Mouse (Mus musculus) MEL (cell line): ENCODE measurements around the gene Fcrla. TPM values are rescaled to one million over a fixed set of nuclear protein-coding genes. Genes with fewer than 3 reads are reported as not detected.
A peak's percentile ranks its signal among the peaks of the same experiment; 100 is the strongest.

Experiments
- DNase-seq: peaks from one replicate; pipeline ENCODE4 v3.0.0; 2011; ENCODE audit warnings: low read depth, low spot score
- H3K27ac ChIP-seq: 2 replicates; pipeline ENCODE4 v1.5.1; 2012; ENCODE audit warnings: low read depth, mild to moderate bottlenecking, control low read depth, low read length, moderate library complexity; ENCODE audit not compliant: control insufficient read depth
- H3K27me3 ChIP-seq, 2 experiments: fragments of 150-350 bp in 1 of 2; sonication (generic) in 1 of 2; 2 replicates each; pipeline ENCODE4 v1.6.1; 2012; ENCODE audit warnings: low read length in 2 of 2, mild to moderate bottlenecking in 2 of 2, improper control_type of control experiment in 1 of 2, moderate library complexity in 1 of 2; ENCODE audit not compliant: insufficient read depth in 2 of 2, control insufficient read depth in 1 of 2
- H3K36me3 ChIP-seq, 2 experiments: 2 replicates each; pipeline ENCODE4 v1.6.1; 2012 to 2014; ENCODE audit warnings: low read length in 2 of 2, improper control_type of control experiment in 1 of 2, inconsistent platforms in 1 of 2, mild to moderate bottlenecking in 1 of 2; ENCODE audit not compliant: insufficient read depth in 2 of 2, control insufficient read depth in 1 of 2
- H3K4me1 ChIP-seq, 2 experiments: fragments of 150-350 bp in 1 of 2; sonication (generic) in 1 of 2; 2 replicates each; pipeline ENCODE4 v1.6.1; 2012; ENCODE audit warnings: low read length in 2 of 2, improper control_type of control experiment in 1 of 2, mild to moderate bottlenecking in 1 of 2; ENCODE audit not compliant: insufficient read depth in 2 of 2, control insufficient read depth in 1 of 2
- H3K4me3 ChIP-seq, 2 experiments: fragments of 150-350 bp in 1 of 2; sonication (generic) in 1 of 2; 2 replicates each; pipeline ENCODE4 v1.5.1; 2012; ENCODE audit warnings: low read depth in 2 of 2, low read length in 2 of 2, mild to moderate bottlenecking in 2 of 2, moderate library complexity in 2 of 2, control low read depth in 1 of 2, improper control_type of control experiment in 1 of 2; ENCODE audit not compliant: control insufficient read depth in 1 of 2, insufficient read depth in 1 of 2
- H3K79me2 ChIP-seq: 2 replicates; pipeline ENCODE4 v1.6.1; 2012; ENCODE audit warnings: mild to moderate bottlenecking, low read length, moderate library complexity; ENCODE audit not compliant: control insufficient read depth, poor library complexity, insufficient read depth
- H3K9ac ChIP-seq: 2 replicates; pipeline ENCODE4 v1.6.1; 2012; ENCODE audit warnings: low read depth, mild to moderate bottlenecking, control low read depth, low read length, moderate library complexity; ENCODE audit not compliant: control insufficient read depth, poor library complexity, severe bottlenecking
- H3K9me3 ChIP-seq: fragments of 150-350 bp; sonication (generic); replicated peaks from 2 replicates; pipeline ENCODE4 v1.6.1; 2012; ENCODE audit warnings: mild to moderate bottlenecking, low read length, improper control_type of control experiment, moderate library complexity; ENCODE audit not compliant: insufficient read depth
- BHLHE40 ChIP-seq: IDR thresholded peaks from 2 replicates; pipeline ENCODE4 v1.6.1; 2012; ENCODE audit warnings: low read depth, mild to moderate bottlenecking, inconsistent platforms, low read length, improper control_type of control experiment, borderline replicate concordance
- CHD1 ChIP-seq: IDR thresholded peaks from 2 replicates; pipeline ENCODE4 v1.6.1; 2012; ENCODE audit warnings: low read depth, mild to moderate bottlenecking, inconsistent platforms, low read length, improper control_type of control experiment
- CHD2 ChIP-seq: IDR thresholded peaks from 2 replicates; pipeline ENCODE4 v1.6.1; 2011; ENCODE audit warnings: low read length, improper control_type of control experiment
- CTCF ChIP-seq, 3 experiments: IDR thresholded peaks in 2 of 3; conservative IDR thresholded peaks in 1 of 3; 2 replicates each; pipeline ENCODE4 v1.5.1; 2011 to 2012; ENCODE audit warnings: low read length in 3 of 3, low read depth in 2 of 3, mild to moderate bottlenecking in 2 of 3, improper control_type of control experiment in 1 of 3, inconsistent platforms in 1 of 3, mixed read lengths in 1 of 3, moderate library complexity in 1 of 3; ENCODE audit not compliant: control insufficient read depth in 1 of 3, insufficient read depth in 1 of 3, poor library complexity in 1 of 3, severe bottlenecking in 1 of 3
- ELF1 ChIP-seq: IDR thresholded peaks from 2 replicates; pipeline ENCODE4 v1.6.1; 2014; ENCODE audit warnings: low read depth, mild to moderate bottlenecking, inconsistent platforms, low read length, improper control_type of control experiment, moderate library complexity
- EP300 ChIP-seq, 2 experiments: IDR thresholded peaks; 2 replicates each; pipeline ENCODE4 v1.6.1; 2011; ENCODE audit warnings: improper control_type of control experiment in 2 of 2, low read length in 2 of 2, low read depth in 1 of 2, mild to moderate bottlenecking in 1 of 2
- ETS1 ChIP-seq: IDR thresholded peaks from 2 replicates; pipeline ENCODE4 v1.6.1; 2012; ENCODE audit warnings: low read depth, mild to moderate bottlenecking, inconsistent platforms, low read length, improper control_type of control experiment, moderate library complexity
- GATA1 ChIP-seq: IDR thresholded peaks from 2 replicates; pipeline ENCODE4 v1.6.1; 2011; ENCODE audit warnings: low read depth, low read length, improper control_type of control experiment
- HCFC1 ChIP-seq: IDR thresholded peaks from 2 replicates; pipeline ENCODE4 v1.6.1; 2012; ENCODE audit warnings: low read depth, mild to moderate bottlenecking, inconsistent platforms, low read length, improper control_type of control experiment, moderate library complexity
- JUND ChIP-seq: IDR thresholded peaks from 2 replicates; pipeline ENCODE4 v1.6.1; 2011; ENCODE audit warnings: low read depth, mild to moderate bottlenecking, improper control_type of control experiment, low read length
- MAFK ChIP-seq: IDR thresholded peaks from 2 replicates; pipeline ENCODE4 v1.6.1; 2011; ENCODE audit warnings: low read depth, mild to moderate bottlenecking, low read length, improper control_type of control experiment, borderline replicate concordance
- MAX ChIP-seq: IDR thresholded peaks from 2 replicates; pipeline ENCODE4 v1.6.1; 2011; ENCODE audit warnings: low read length, improper control_type of control experiment
- MAZ ChIP-seq: IDR thresholded peaks from 2 replicates; pipeline ENCODE4 v1.6.1; 2012; ENCODE audit warnings: low read depth, mild to moderate bottlenecking, inconsistent platforms, low read length, improper control_type of control experiment
- MEF2A ChIP-seq: IDR thresholded peaks from 2 replicates; pipeline ENCODE4 v1.6.1; 2014; ENCODE audit warnings: low read depth, mild to moderate bottlenecking, inconsistent platforms, low read length, improper control_type of control experiment; ENCODE audit not compliant: poor library complexity, insufficient replicate concordance, severe bottlenecking; ENCODE audit errors: extremely low read depth
- MXI1 ChIP-seq: IDR thresholded peaks from 2 replicates; pipeline ENCODE4 v1.6.1; 2011; ENCODE audit warnings: mild to moderate bottlenecking, low read depth, low read length, improper control_type of control experiment
- MYB ChIP-seq: IDR thresholded peaks from 2 replicates; pipeline ENCODE4 v1.6.1; 2011; ENCODE audit warnings: mild to moderate bottlenecking, low read depth, low read length, improper control_type of control experiment
- MYC ChIP-seq: IDR thresholded peaks from 2 replicates; pipeline ENCODE4 v1.6.1; 2011; ENCODE audit warnings: low read depth, mild to moderate bottlenecking, low read length, improper control_type of control experiment, moderate library complexity
- NELFE ChIP-seq: IDR thresholded peaks from 2 replicates; pipeline ENCODE4 v1.6.1; 2011; ENCODE audit warnings: low read depth, low read length, improper control_type of control experiment
- NRF1 ChIP-seq: IDR thresholded peaks from 2 replicates; pipeline ENCODE4 v1.6.1; 2014; ENCODE audit warnings: low read depth, mild to moderate bottlenecking, inconsistent platforms, low read length, improper control_type of control experiment, moderate library complexity; ENCODE audit not compliant: poor library complexity, insufficient read depth, severe bottlenecking
- POLR2A ChIP-seq, 2 experiments: IDR thresholded peaks; 2 replicates each; pipeline ENCODE4 v1.6.1; 2011 to 2012; ENCODE audit warnings: low read length in 2 of 2, mild to moderate bottlenecking in 2 of 2, control low read depth in 1 of 2, improper control_type of control experiment in 1 of 2, low read depth in 1 of 2, moderate library complexity in 1 of 2; ENCODE audit not compliant: control insufficient read depth in 1 of 2, insufficient read depth in 1 of 2, poor library complexity in 1 of 2
- POLR2AphosphoS2 ChIP-seq: IDR thresholded peaks from 2 replicates; pipeline ENCODE4 v1.6.1; 2011; ENCODE audit warnings: low read length, improper control_type of control experiment
- POLR2AphosphoS5 ChIP-seq: IDR thresholded peaks from 2 replicates; pipeline ENCODE4 v1.6.1; 2012; ENCODE audit warnings: low read depth, borderline replicate concordance, mild to moderate bottlenecking, inconsistent platforms, low read length, moderate library complexity, mixed read lengths
- RAD21 ChIP-seq: IDR thresholded peaks from 2 replicates; pipeline ENCODE4 v1.6.1; 2011; ENCODE audit warnings: mild to moderate bottlenecking, low read depth, low read length, improper control_type of control experiment
- RCOR1 ChIP-seq: IDR thresholded peaks from 2 replicates; pipeline ENCODE4 v1.6.1; 2012; ENCODE audit warnings: low read depth, mild to moderate bottlenecking, inconsistent platforms, low read length, improper control_type of control experiment
- SIN3A ChIP-seq: IDR thresholded peaks from 2 replicates; pipeline ENCODE4 v1.6.1; 2012; ENCODE audit warnings: low read length, improper control_type of control experiment, inconsistent platforms
- SMC3 ChIP-seq: IDR thresholded peaks from 2 replicates; pipeline ENCODE4 v1.6.1; 2011; ENCODE audit warnings: low read depth, low read length, improper control_type of control experiment
- TAL1 ChIP-seq: IDR thresholded peaks from 2 replicates; pipeline ENCODE4 v1.6.1; 2012; ENCODE audit warnings: mild to moderate bottlenecking, inconsistent platforms, low read length, moderate library complexity, mixed read lengths
- TCF12 ChIP-seq: IDR thresholded peaks from 2 replicates; pipeline ENCODE4 v1.6.1; 2014; ENCODE audit warnings: low read depth, mild to moderate bottlenecking, inconsistent platforms, low read length, improper control_type of control experiment, moderate library complexity
- USF1 ChIP-seq: IDR thresholded peaks from 2 replicates; pipeline ENCODE4 v1.6.1; 2014; ENCODE audit warnings: low read depth, mild to moderate bottlenecking, inconsistent platforms, low read length, improper control_type of control experiment, moderate library complexity
- USF2 ChIP-seq, 2 experiments: IDR thresholded peaks; 2 replicates each; pipeline ENCODE4 v1.6.1; 2011 to 2012; ENCODE audit warnings: improper control_type of control experiment in 2 of 2, low read length in 2 of 2, borderline replicate concordance in 1 of 2, inconsistent platforms in 1 of 2, low read depth in 1 of 2, mild to moderate bottlenecking in 1 of 2; ENCODE audit not compliant: insufficient read depth in 1 of 2
- ZC3H11A ChIP-seq: IDR thresholded peaks from 2 replicates; pipeline ENCODE4 v1.6.1; 2012; ENCODE audit warnings: low read depth, mild to moderate bottlenecking, inconsistent platforms, low read length, improper control_type of control experiment
- ZKSCAN1 ChIP-seq: IDR thresholded peaks from 2 replicates; pipeline ENCODE4 v1.6.1; 2012; ENCODE audit warnings: low read depth, mild to moderate bottlenecking, inconsistent platforms, low read length, improper control_type of control experiment, moderate library complexity
- ZMIZ1 ChIP-seq: IDR thresholded peaks from 2 replicates; pipeline ENCODE4 v1.6.1; 2012; ENCODE audit warnings: low read depth, mild to moderate bottlenecking, inconsistent platforms, low read length, improper control_type of control experiment, moderate library complexity
- ZNF384 ChIP-seq: IDR thresholded peaks from 2 replicates; pipeline ENCODE4 v1.6.1; 2012; ENCODE audit warnings: low read depth, mild to moderate bottlenecking, inconsistent platforms, low read length, improper control_type of control experiment
- polyA plus RNA-seq, 2 experiments: library from polyadenylated mRNA; stranded (reverse) in 1 of 2; unstranded in 1 of 2; fragments of >175 nt in 1 of 2; fragments of >200 nt in 1 of 2; gene quantifications; 2 replicates each; pipeline versions ENCODE4 v1.2.1 to v1.2.4; 2012; ENCODE audit warnings: low replicate concordance in 2 of 2, low read depth in 1 of 2; ENCODE audit not compliant: insufficient read length in 2 of 2, insufficient read depth in 1 of 2, missing spikeins in 1 of 2
- total RNA-seq: library from RNA; depleted of rRNA; stranded (reverse); fragments of 300-350 nt; gene quantifications from 2 replicates; pipeline ENCODE4 v1.2.3, GENCODE M21; 2012

Fcrla gene
- total and polyA plus RNA-seq, 3 experiments, result 0.12 to 0.18 TPM; not detected in 1

DNA sequence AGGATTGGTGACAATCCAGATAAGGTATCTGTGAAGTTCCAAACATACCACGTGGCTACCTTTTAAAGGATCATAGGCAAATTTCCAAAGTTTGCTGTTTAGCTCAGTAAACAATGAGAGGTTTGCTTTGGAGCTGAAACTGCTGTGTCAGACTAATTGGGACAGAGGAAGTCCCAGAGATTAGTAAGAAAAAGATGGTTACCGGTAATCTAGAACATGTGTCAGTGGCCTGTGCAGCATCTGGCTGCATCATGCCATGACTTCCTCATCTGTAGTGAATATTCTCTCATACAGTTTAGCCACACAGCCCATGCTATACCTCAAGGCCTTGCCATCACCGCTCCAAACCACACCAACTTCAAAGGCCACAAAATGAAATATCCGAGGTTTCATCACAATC, 45.6 kb upstream of the Fcrla start:
- no peak for TF ChIP-seq POLR2AphosphoS2
- TF ChIP-seq NRF1, result no peak
- peak; percentile 44; the same call in 1 of the 2 replicates for TF ChIP-seq SIN3A
- peak; percentile 91 for TF ChIP-seq ETS1
- peak; percentile 83 for TF ChIP-seq MAX
- TF ChIP-seq SMC3, result no peak
- TF ChIP-seq TAL1, result no peak
- TF ChIP-seq MAZ, result no peak
- TF ChIP-seq TCF12, result no peak
- no peak for TF ChIP-seq CHD2
- TF ChIP-seq GATA1, result no peak
- TF ChIP-seq HCFC1, result no peak
- TF ChIP-seq CTCF (IDR thresholded peaks at IDR 0.05 in 2 of 3, conservative IDR thresholded peaks at IDR 0.05 in 1 of 3; ENCODE audit: control insufficient read depth in 1 of 3, insufficient read depth in 1 of 3, low read depth in 2 of 3, low read length in 3 of 3, poor library complexity in 1 of 3, severe bottlenecking in 1 of 3), result no peak
- TF ChIP-seq MAFK, result peak; percentile 89; the same call in 1 of the 2 replicates
- peak; percentile 92; the same call in 1 of the 2 replicates for TF ChIP-seq MYC
- TF ChIP-seq CHD1, result no peak
- no peak for TF ChIP-seq ZMIZ1
- 0 out of 2 replicates have a peak, but pooled peaks have one; percentile 52 for TF ChIP-seq USF1
- no peak for TF ChIP-seq RAD21
- 0 out of 2 replicates have a peak, but pooled peaks have one; percentile 44 for TF ChIP-seq ELF1
- TF ChIP-seq MXI1, result peak; percentile 72; the same call in 1 of the 2 replicates
- no peak for TF ChIP-seq ZKSCAN1
- no peak for TF ChIP-seq JUND
- no peak for TF ChIP-seq BHLHE40
- TF ChIP-seq EP300 (IDR thresholded peaks at IDR 0.05; ENCODE audit: low read depth in 1 of 2, low read length in 2 of 2), result peak; percentile 22 to 53; a peak in 2 of 4 replicates
- TF ChIP-seq ZC3H11A, result no peak
- no peak for TF ChIP-seq POLR2AphosphoS5
- no peak for TF ChIP-seq NELFE
- TF ChIP-seq USF2 (IDR thresholded peaks at IDR 0.05; ENCODE audit: borderline replicate concordance in 1 of 2, insufficient read depth in 1 of 2, low read depth in 1 of 2, low read length in 2 of 2), result no peak
- no peak for TF ChIP-seq MEF2A
- no peak for TF ChIP-seq POLR2A (IDR thresholded peaks at IDR 0.05; ENCODE audit: control insufficient read depth in 1 of 2, insufficient read depth in 1 of 2, low read depth in 1 of 2, low read length in 2 of 2, poor library complexity in 1 of 2)
- TF ChIP-seq RCOR1, result no peak
- TF ChIP-seq ZNF384, result no peak
- no peak for TF ChIP-seq MYB
- DNase-seq, result peak; percentile 72
- peaks cover 0 to 20% of the 10 kb centered on the region in 2 experiments; a peak in 2 of 4 replicates for H3K36me3 ChIP-seq
- H3K27me3 ChIP-seq, result no peaks in the 10 kb centered on the region
- H3K4me3 ChIP-seq, result no peak overlapping the region
- H3K27ac ChIP-seq, result peak overlapping the region; percentile 18; the same call in 1 of the 2 replicates
- no peak overlapping the region for H3K9ac ChIP-seq
- no peaks in the 10 kb centered on the region for H3K79me2 ChIP-seq
- peaks cover 7 to 25% of the 10 kb centered on the region in 2 experiments for H3K4me1 ChIP-seq
- no peaks in the 10 kb centered on the region for H3K9me3 ChIP-seq
